Mouse (Mus musculus): ENCODE measurements around the gene Cdc73.
A peak's percentile ranks its signal among the peaks of the same experiment; 100 is the strongest.
"Not testable (repeated sequence)": the region's sequence is repeated elsewhere in the genome, so short reads cannot be mapped to it uniquely, and the experiment has no call there.

Cdc73 gene

GRCm38 (mm10) chr1:143675734-143676361 lies 26.8 kb downstream of the Cdc73 start:
- no peak for DNase-seq

GRCm38 (mm10) chr1:143664786-143665185 lies 37.9 kb downstream of the Cdc73 start:
- not testable (repeated sequence) for DNase-seq

- DNase-seq = no peak
These were observed 39.5 kb downstream of the Cdc73 start for GRCm38 (mm10) chr1:143663197-143663596.

- DNase-seq = no peak
These were observed 49.0 kb downstream of the Cdc73 start for GRCm38 (mm10) chr1:143653646-143654045.

GRCm38 (mm10) chr1:143650317-143650716 lies 52.4 kb downstream of the Cdc73 start:
- DNase-seq = no peak

- no peak for DNase-seq
These were observed 56.5 kb downstream of the Cdc73 start for GRCm38 (mm10) chr1:143646219-143646618.

- no peak for DNase-seq
These were observed 57.3 kb downstream of the Cdc73 start for GRCm38 (mm10) chr1:143645386-143645785.

- DNase-seq = no peak
These were observed 58.5 kb downstream of the Cdc73 start for GRCm38 (mm10) chr1:143644221-143644620.

- peak; percentile 68 for DNase-seq
These were observed 61.9 kb downstream of the Cdc73 start, which contains the start of gene B3galt2 for GRCm38 (mm10) chr1:143640650-143641407. B3galt2 (plus strand) TSS chr1:143640664.

GRCm38 (mm10) chr1:143632854-143633587 lies 69.7 kb downstream of the Cdc73 start:
- DNase-seq = no peak

- DNase-seq = no peak
These were observed 70.3 kb downstream of the Cdc73 start for GRCm38 (mm10) chr1:143632361-143632760.

- DNase-seq = no peak
These were observed 71.4 kb downstream of the Cdc73 start for GRCm38 (mm10) chr1:143631337-143631736.

- DNase-seq = no peak
These were observed 80.1 kb downstream of the Cdc73 start for GRCm38 (mm10) chr1:143622634-143623033.

GRCm38 (mm10) chr1:143621930-143622329 lies 80.8 kb downstream of the Cdc73 start:
- DNase-seq = no peak

GRCm38 (mm10) chr1:143619760-143620159 lies 82.9 kb downstream of the Cdc73 start:
- DNase-seq = no peak

- no peak for DNase-seq
These were observed 89.8 kb downstream of the Cdc73 start for GRCm38 (mm10) chr1:143612901-143613300.

GRCm38 (mm10) chr1:143608911-143609310 lies 93.8 kb downstream of the Cdc73 start:
- DNase-seq = no peak

GRCm38 (mm10) chr1:143596864-143597263 lies 105.8 kb downstream of the Cdc73 start:
- DNase-seq = no peak

- no peak for DNase-seq
These were observed 125.7 kb downstream of the Cdc73 start for GRCm38 (mm10) chr1:143576824-143577543.

GRCm38 (mm10) chr1:143558235-143558634 lies 144.5 kb downstream of the Cdc73 start:
- DNase-seq = no peak

- no peak for DNase-seq
These were observed 147.2 kb downstream of the Cdc73 start for GRCm38 (mm10) chr1:143555533-143555932.

- DNase-seq = no peak
These were observed 148.1 kb downstream of the Cdc73 start for GRCm38 (mm10) chr1:143554621-143555020.

Data from right cerebral cortex, postnatal 25 days (tissue).